Mouse (Mus musculus) MEL (cell line): ENCODE results near the gene Lrrc74b.

Source experiments
- CHD1 ChIP-seq: IDR thresholded peaks from 2 replicates; pipeline ENCODE4 v1.6.1; 2012; ENCODE audit warnings: low read depth, mild to moderate bottlenecking, inconsistent platforms, low read length, improper control_type of control experiment
- CTCF ChIP-seq, 3 experiments: IDR thresholded peaks in 2 of 3; conservative IDR thresholded peaks in 1 of 3; 2 replicates each; pipeline ENCODE4 v1.5.1; 2011 to 2012; ENCODE audit warnings: low read length in 3 of 3, low read depth in 2 of 3, mild to moderate bottlenecking in 2 of 3, improper control_type of control experiment in 1 of 3, inconsistent platforms in 1 of 3, mixed read lengths in 1 of 3, moderate library complexity in 1 of 3; ENCODE audit not compliant: control insufficient read depth in 1 of 3, insufficient read depth in 1 of 3, poor library complexity in 1 of 3, severe bottlenecking in 1 of 3
- EP300 ChIP-seq, 2 experiments: IDR thresholded peaks; 2 replicates each; pipeline ENCODE4 v1.6.1; 2011; ENCODE audit warnings: improper control_type of control experiment in 2 of 2, low read length in 2 of 2, low read depth in 1 of 2, mild to moderate bottlenecking in 1 of 2
- JUND ChIP-seq: IDR thresholded peaks from 2 replicates; pipeline ENCODE4 v1.6.1; 2011; ENCODE audit warnings: low read depth, mild to moderate bottlenecking, improper control_type of control experiment, low read length
- MAX ChIP-seq: IDR thresholded peaks from 2 replicates; pipeline ENCODE4 v1.6.1; 2011; ENCODE audit warnings: low read length, improper control_type of control experiment
- NELFE ChIP-seq: IDR thresholded peaks from 2 replicates; pipeline ENCODE4 v1.6.1; 2011; ENCODE audit warnings: low read depth, low read length, improper control_type of control experiment
- POLR2A ChIP-seq, 2 experiments: IDR thresholded peaks; 2 replicates each; pipeline ENCODE4 v1.6.1; 2011 to 2012; ENCODE audit warnings: low read length in 2 of 2, mild to moderate bottlenecking in 2 of 2, control low read depth in 1 of 2, improper control_type of control experiment in 1 of 2, low read depth in 1 of 2, moderate library complexity in 1 of 2; ENCODE audit not compliant: control insufficient read depth in 1 of 2, insufficient read depth in 1 of 2, poor library complexity in 1 of 2
- SIN3A ChIP-seq: IDR thresholded peaks from 2 replicates; pipeline ENCODE4 v1.6.1; 2012; ENCODE audit warnings: low read length, improper control_type of control experiment, inconsistent platforms
- SMC3 ChIP-seq: IDR thresholded peaks from 2 replicates; pipeline ENCODE4 v1.6.1; 2011; ENCODE audit warnings: low read depth, low read length, improper control_type of control experiment
- TAL1 ChIP-seq: IDR thresholded peaks from 2 replicates; pipeline ENCODE4 v1.6.1; 2012; ENCODE audit warnings: mild to moderate bottlenecking, inconsistent platforms, low read length, moderate library complexity, mixed read lengths
- USF1 ChIP-seq: IDR thresholded peaks from 2 replicates; pipeline ENCODE4 v1.6.1; 2014; ENCODE audit warnings: low read depth, mild to moderate bottlenecking, inconsistent platforms, low read length, improper control_type of control experiment, moderate library complexity
- ZKSCAN1 ChIP-seq: IDR thresholded peaks from 2 replicates; pipeline ENCODE4 v1.6.1; 2012; ENCODE audit warnings: low read depth, mild to moderate bottlenecking, inconsistent platforms, low read length, improper control_type of control experiment, moderate library complexity

- TF ChIP-seq ZKSCAN1 (no peak), EP300 (IDR thresholded peaks at IDR 0.05; ENCODE audit: low read depth in 1 of 2, low read length in 2 of 2) (no peak), CHD1 (no peak), MAX (no peak), NELFE (no peak), POLR2A (IDR thresholded peaks at IDR 0.05; ENCODE audit: control insufficient read depth in 1 of 2, insufficient read depth in 1 of 2, low read depth in 1 of 2, low read length in 2 of 2, poor library complexity in 1 of 2) (no peak), SMC3 (no peak), CTCF (IDR thresholded peaks at IDR 0.05 in 2 of 3, conservative IDR thresholded peaks at IDR 0.05 in 1 of 3; ENCODE audit: control insufficient read depth in 1 of 3, insufficient read depth in 1 of 3, low read depth in 2 of 3, low read length in 3 of 3, poor library complexity in 1 of 3, severe bottlenecking in 1 of 3) (no peak), TAL1 (no peak), SIN3A (peak; percentile 26; the same call in 1 of the 2 replicates), USF1 (no peak), JUND (no peak)
Observed at GRCm38 (mm10) chr16:17558811-17559210, 2.2 kb downstream of the Lrrc74b start.
